Mouse (Mus musculus): Measurements from ENCODE around the gene Gm7694. TPM values are rescaled to one million over a fixed set of nuclear protein-coding genes. Genes with fewer than 3 reads are reported as not detected.

The Gm7694 gene
- 3.8 and 8.9 TPM in 2 replicates for total RNA-seq (2017)

- ATAC-seq (replicated peaks in 1 of 2; ENCODE audit: insufficient read depth in 1 of 2, low FRiP score in 2 of 2, low TSS enrichment in 1 of 2, low read depth in 1 of 2, poor library complexity in 2 of 2, severe bottlenecking in 2 of 2) = no peak
Measured at GRCm38 (mm10) chr1:170306232-170306631, at the start of gene Gm7694. TSS of gene Gm7694 (minus strand) at chr1:170306332.

GRCm38 (mm10) chr1:170353335-170353734 is 47.2 kb upstream of the Gm7694 start:
- no peak for ATAC-seq (replicated peaks in 1 of 2; ENCODE audit: insufficient read depth in 1 of 2, low FRiP score in 2 of 2, low TSS enrichment in 1 of 2, low read depth in 1 of 2, poor library complexity in 2 of 2, severe bottlenecking in 2 of 2)

GRCm38 (mm10) chr1:170351080-170351479 is 44.9 kb upstream of the Gm7694 start:
- no peak for ATAC-seq (replicated peaks in 1 of 2; ENCODE audit: insufficient read depth in 1 of 2, low FRiP score in 2 of 2, low TSS enrichment in 1 of 2, low read depth in 1 of 2, poor library complexity in 2 of 2, severe bottlenecking in 2 of 2)

GRCm38 (mm10) chr1:170346266-170346665 is 40.1 kb upstream of the Gm7694 start:
- no peak for ATAC-seq (replicated peaks in 1 of 2; ENCODE audit: insufficient read depth in 1 of 2, low FRiP score in 2 of 2, low TSS enrichment in 1 of 2, low read depth in 1 of 2, poor library complexity in 2 of 2, severe bottlenecking in 2 of 2)

- no peak for ATAC-seq (replicated peaks in 1 of 2; ENCODE audit: insufficient read depth in 1 of 2, low FRiP score in 2 of 2, low TSS enrichment in 1 of 2, low read depth in 1 of 2, poor library complexity in 2 of 2, severe bottlenecking in 2 of 2)
Measured at GRCm38 (mm10) chr1:170343906-170344305, 37.8 kb upstream of the Gm7694 start.

- no peak for ATAC-seq (replicated peaks in 1 of 2; ENCODE audit: insufficient read depth in 1 of 2, low FRiP score in 2 of 2, low TSS enrichment in 1 of 2, low read depth in 1 of 2, poor library complexity in 2 of 2, severe bottlenecking in 2 of 2)
Measured at GRCm38 (mm10) chr1:170343081-170343480, 36.9 kb upstream of the Gm7694 start.

- ATAC-seq (replicated peaks in 1 of 2; ENCODE audit: insufficient read depth in 1 of 2, low FRiP score in 2 of 2, low TSS enrichment in 1 of 2, low read depth in 1 of 2, poor library complexity in 2 of 2, severe bottlenecking in 2 of 2) = peak; percentile 21 to 53; a peak in 1 of 4 replicates
Measured at GRCm38 (mm10) chr1:170339943-170340342, 33.8 kb upstream of the Gm7694 start.

- ATAC-seq (replicated peaks in 1 of 2; ENCODE audit: insufficient read depth in 1 of 2, low FRiP score in 2 of 2, low TSS enrichment in 1 of 2, low read depth in 1 of 2, poor library complexity in 2 of 2, severe bottlenecking in 2 of 2) = no peak
Measured at GRCm38 (mm10) chr1:170332775-170333174, 26.6 kb upstream of the Gm7694 start.

- no peak for ATAC-seq (replicated peaks in 1 of 2; ENCODE audit: insufficient read depth in 1 of 2, low FRiP score in 2 of 2, low TSS enrichment in 1 of 2, low read depth in 1 of 2, poor library complexity in 2 of 2, severe bottlenecking in 2 of 2)
Measured at GRCm38 (mm10) chr1:170331926-170332325, 25.8 kb upstream of the Gm7694 start.

- no peak for ATAC-seq (replicated peaks in 1 of 2; ENCODE audit: insufficient read depth in 1 of 2, low FRiP score in 2 of 2, low TSS enrichment in 1 of 2, low read depth in 1 of 2, poor library complexity in 2 of 2, severe bottlenecking in 2 of 2)
Measured at GRCm38 (mm10) chr1:170325277-170325676, 19.1 kb upstream of the Gm7694 start.

GRCm38 (mm10) chr1:170324312-170324711 is 18.2 kb upstream of the Gm7694 start:
- ATAC-seq (replicated peaks in 1 of 2; ENCODE audit: insufficient read depth in 1 of 2, low FRiP score in 2 of 2, low TSS enrichment in 1 of 2, low read depth in 1 of 2, poor library complexity in 2 of 2, severe bottlenecking in 2 of 2) = no peak

GRCm38 (mm10) chr1:170323001-170323400 is 16.9 kb upstream of the Gm7694 start:
- no peak for ATAC-seq (replicated peaks in 1 of 2; ENCODE audit: insufficient read depth in 1 of 2, low FRiP score in 2 of 2, low TSS enrichment in 1 of 2, low read depth in 1 of 2, poor library complexity in 2 of 2, severe bottlenecking in 2 of 2)

GRCm38 (mm10) chr1:170322046-170322445 is 15.9 kb upstream of the Gm7694 start:
- no peak for ATAC-seq (replicated peaks in 1 of 2; ENCODE audit: insufficient read depth in 1 of 2, low FRiP score in 2 of 2, low TSS enrichment in 1 of 2, low read depth in 1 of 2, poor library complexity in 2 of 2, severe bottlenecking in 2 of 2)

GRCm38 (mm10) chr1:170311431-170311830 is 5.3 kb upstream of the Gm7694 start:
- no peak for ATAC-seq (replicated peaks in 1 of 2; ENCODE audit: insufficient read depth in 1 of 2, low FRiP score in 2 of 2, low TSS enrichment in 1 of 2, low read depth in 1 of 2, poor library complexity in 2 of 2, severe bottlenecking in 2 of 2)

GRCm38 (mm10) chr1:170308503-170308902 is 2.4 kb upstream of the Gm7694 start, which contains the start of gene Spata46:
TSS of gene Spata46 (plus strand) at chr1:170308803.
- ATAC-seq (replicated peaks in 1 of 2; ENCODE audit: insufficient read depth in 1 of 2, low FRiP score in 2 of 2, low TSS enrichment in 1 of 2, low read depth in 1 of 2, poor library complexity in 2 of 2, severe bottlenecking in 2 of 2) = no peak

GRCm38 (mm10) chr1:170305002-170305401 is 1.1 kb downstream of the Gm7694 start:
- ATAC-seq (replicated peaks in 1 of 2; ENCODE audit: insufficient read depth in 1 of 2, low FRiP score in 2 of 2, low TSS enrichment in 1 of 2, low read depth in 1 of 2, poor library complexity in 2 of 2, severe bottlenecking in 2 of 2) = peak in 1 of 2 experiments; percentile 54; a peak in 1 of 4 replicates

GRCm38 (mm10) chr1:170303103-170303502 is 3.0 kb downstream of the Gm7694 start:
- no peak for ATAC-seq (replicated peaks in 1 of 2; ENCODE audit: insufficient read depth in 1 of 2, low FRiP score in 2 of 2, low TSS enrichment in 1 of 2, low read depth in 1 of 2, poor library complexity in 2 of 2, severe bottlenecking in 2 of 2)

- no peak for ATAC-seq (replicated peaks in 1 of 2; ENCODE audit: insufficient read depth in 1 of 2, low FRiP score in 2 of 2, low TSS enrichment in 1 of 2, low read depth in 1 of 2, poor library complexity in 2 of 2, severe bottlenecking in 2 of 2)
Measured at GRCm38 (mm10) chr1:170302456-170302855, 3.7 kb downstream of the Gm7694 start.

GRCm38 (mm10) chr1:170301686-170302085 is 4.4 kb downstream of the Gm7694 start:
- ATAC-seq (replicated peaks in 1 of 2; ENCODE audit: insufficient read depth in 1 of 2, low FRiP score in 2 of 2, low TSS enrichment in 1 of 2, low read depth in 1 of 2, poor library complexity in 2 of 2, severe bottlenecking in 2 of 2) = no peak

- ATAC-seq (replicated peaks in 1 of 2; ENCODE audit: insufficient read depth in 1 of 2, low FRiP score in 2 of 2, low TSS enrichment in 1 of 2, low read depth in 1 of 2, poor library complexity in 2 of 2, severe bottlenecking in 2 of 2) = no peak
Measured at GRCm38 (mm10) chr1:170299496-170299895, 6.6 kb downstream of the Gm7694 start.
